Mouse (Mus musculus): ENCODE results near the gene Eefsec.

The Eefsec gene

DNA sequence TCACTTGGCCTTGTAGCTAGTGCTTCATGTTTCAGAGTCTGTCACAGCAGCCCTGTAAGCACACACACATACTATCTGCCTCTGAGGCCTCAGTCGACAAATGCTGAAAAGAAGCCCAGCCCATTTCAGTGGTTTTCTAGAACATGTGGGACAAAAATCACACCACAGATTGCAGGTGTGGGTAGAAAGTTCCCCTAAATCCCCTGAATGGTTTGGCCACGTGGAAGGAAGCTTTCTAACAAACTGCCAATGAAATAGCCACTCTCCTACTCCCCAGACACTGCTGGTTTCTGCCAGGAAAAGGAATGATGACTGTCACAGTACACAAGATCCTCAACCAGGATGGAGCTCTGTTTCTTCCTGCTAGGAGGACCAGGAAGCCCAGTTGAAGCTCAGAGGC lies 33.7 kb downstream of the Eefsec start:
- DNase-seq (ENCODE audit: low spot score): no peak

DNA sequence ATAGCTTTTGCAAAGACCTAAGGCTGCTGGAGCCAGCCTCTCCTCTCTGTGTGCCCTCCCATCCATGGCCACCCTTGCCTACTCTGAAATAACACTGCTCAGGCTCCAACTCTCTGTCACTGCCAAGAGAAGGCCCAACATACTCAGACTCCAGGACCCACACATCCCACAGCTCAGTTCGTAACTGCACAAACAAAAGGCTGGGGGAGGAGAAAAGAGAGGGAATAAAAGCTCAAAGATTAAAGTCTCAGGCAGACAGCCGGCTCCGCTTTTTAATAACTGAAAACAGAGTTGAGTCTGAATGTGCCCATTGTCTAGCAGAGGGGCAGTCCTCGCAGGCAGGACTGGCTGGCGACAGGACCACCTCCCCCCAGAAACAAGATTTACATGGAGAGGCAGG lies 36.8 kb downstream of the Eefsec start:
- DNase-seq (ENCODE audit: low spot score): no peak

DNA sequence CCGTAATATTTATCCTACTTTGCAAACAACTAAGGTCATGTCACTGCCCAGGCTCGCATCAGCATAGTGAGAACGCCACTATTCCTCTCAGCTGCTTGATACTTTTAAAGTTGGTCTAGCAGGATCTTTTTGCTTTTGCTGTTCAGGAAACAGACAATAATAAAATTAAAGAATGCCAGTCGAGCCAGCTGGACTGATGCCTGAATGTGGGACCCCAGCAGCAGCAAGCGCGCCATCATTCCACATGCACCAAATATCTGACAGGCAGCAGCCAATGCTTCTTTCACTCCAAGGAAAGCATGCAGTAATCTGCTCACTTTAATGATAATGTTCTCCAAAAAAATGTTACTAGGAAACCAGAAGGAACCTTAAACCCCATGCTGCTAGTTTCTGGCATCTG lies 45.9 kb downstream of the Eefsec start:
- DNase-seq (ENCODE audit: low spot score): no peak

DNA sequence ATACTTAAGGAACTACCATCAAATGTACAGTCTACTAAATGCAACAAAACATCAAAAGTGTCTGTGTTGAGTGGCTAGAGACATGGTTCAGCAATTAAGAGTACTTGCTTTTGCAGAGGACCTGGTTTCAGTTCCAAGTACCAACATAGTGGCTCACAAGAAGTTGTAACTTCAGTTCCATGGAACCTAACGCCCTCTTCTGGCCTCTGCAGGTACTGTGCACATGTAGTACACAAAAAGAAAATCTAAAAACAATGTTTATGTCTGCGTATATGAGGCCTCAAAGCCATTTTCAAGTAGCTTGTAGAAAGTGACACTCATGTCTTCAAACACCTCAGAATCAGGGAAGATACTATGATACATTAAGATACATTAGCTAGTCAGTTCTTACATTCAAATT lies 48.4 kb downstream of the Eefsec start:
- DNase-seq (ENCODE audit: low spot score): no peak

DNA sequence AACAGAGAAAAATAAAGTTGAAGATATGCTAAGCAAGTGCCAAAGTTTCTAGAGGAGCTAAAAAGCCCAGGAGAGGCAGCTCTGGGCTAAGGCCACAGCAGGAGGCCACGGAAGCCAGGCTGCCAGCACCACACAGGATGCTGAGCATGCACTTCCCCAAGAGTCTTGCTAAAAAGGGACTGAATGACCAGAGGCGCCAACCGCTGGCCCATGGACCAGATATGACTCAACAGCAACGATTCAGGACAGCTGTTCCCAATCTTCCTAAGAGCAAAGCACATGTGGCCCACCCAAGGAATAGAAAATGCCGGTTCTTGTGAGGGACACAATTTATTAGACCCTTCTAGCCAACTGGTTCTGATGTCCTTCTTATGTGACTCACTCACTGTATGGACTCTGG lies 57.4 kb downstream of the Eefsec start:
- peak; percentile 56 for DNase-seq (ENCODE audit: low spot score)

DNA sequence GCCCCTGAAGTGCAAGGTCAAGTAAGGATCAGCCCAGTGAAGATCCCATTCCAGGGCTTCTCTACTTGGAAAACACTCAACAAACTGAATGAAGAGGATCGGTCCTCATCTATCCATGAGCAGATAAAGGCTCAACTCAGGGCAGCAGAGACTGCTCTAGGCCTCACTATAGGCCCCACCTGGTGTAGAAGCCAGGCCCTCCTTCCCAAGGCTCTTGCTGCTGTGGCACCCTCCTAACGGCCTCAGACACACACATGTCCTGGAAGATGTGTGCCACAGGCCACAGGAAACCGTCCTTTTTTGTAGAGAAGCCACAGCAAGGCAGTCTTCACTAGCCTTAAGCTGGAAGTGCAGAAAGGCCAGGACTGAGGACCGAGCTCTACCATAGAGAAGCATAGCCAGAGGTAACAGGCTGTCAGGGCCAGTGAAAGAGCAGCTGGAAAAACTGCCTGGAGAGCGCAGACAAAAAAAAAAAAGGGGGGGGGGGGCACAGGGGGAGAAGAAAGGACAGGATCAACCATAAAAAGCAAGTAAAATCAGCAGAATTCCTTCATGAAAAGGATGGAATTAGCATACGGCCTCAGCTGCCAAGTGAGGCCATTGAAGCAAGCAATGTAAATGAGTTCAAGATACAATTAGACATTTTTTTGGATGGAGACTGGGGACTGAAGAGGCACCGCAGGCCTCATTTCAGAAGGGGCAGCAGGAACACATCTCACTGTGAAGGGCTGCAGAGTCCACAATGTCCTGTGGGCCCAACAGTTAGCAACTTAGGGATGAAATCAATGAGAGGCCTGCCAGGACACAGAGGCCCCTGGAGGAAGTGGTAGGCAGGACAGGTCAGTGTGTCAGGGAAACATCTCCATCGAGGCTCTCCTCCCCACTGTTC lies 58.3 kb downstream of the Eefsec start:
- DNase-seq (ENCODE audit: low spot score): peak; percentile 5

DNA sequence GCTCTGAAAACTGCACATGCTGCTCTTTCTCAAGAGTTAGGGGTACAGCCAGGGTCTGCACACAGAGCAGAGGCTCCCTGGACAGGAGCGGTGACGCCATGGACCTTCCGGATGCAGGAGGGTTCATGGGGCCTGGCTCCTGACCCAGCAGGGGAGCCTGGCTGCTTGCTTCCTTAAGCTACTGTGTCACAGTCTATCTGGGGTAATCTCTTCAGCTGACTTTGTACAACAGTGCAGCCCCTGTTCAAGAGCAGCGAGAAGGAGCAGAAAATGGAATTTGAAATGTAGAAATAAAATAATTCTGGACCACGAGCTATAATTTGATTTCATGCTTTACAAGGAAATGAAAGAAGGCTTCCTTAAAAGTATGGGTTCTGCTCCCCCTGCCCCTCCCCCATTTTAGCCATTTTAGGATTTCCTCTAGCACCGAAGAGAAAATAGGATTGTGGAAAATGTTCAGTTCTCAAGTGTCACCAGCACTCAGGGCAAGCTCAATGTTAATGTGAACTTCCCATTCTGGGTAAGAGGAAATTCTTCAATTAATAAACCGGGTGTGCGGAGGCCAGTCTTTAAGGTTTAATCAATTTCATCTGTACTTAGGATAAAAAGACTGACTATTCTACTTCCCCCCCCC lies 61.8 kb downstream of the Eefsec start:
- DNase-seq (ENCODE audit: low spot score): no peak

DNA sequence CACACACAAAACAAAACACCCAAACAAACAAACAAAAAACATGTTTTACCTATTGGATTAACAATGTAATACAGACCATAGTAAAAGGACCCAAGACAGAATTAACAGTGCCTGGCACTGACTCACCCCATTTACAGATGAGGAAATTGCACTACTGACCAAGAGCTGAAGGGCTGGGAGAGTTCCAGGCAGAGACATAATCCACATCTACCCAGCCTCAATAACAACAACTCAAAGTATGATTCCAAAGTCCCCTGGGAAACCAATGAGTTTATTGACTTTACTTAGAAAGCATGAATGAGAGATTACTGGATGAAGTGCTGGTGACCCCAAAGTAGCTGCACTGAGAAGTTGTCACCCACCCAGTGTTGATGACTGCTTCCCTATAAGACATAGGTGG lies 62.6 kb downstream of the Eefsec start:
- no peak for DNase-seq (ENCODE audit: low spot score)

DNA sequence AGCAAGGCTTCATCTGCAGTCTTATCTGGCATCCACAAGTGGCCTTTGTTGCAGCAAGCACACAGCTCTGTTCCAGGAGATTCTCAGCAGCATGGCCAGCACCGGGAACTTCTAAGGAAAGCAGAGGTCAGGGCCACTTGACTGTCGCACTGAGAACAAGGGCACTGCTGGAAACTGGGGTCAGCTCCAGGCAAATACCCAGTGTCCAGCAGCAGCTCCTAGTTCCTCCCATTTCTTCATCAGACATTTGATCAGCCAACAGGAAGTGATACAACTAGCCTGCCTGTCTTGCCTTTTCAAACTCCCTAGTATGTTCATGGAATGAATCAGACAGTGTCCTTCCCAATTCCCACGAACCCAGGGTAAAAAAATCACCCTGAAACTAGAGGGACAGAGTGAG lies 66.6 kb downstream of the Eefsec start:
- DNase-seq (ENCODE audit: low spot score): no peak

DNA sequence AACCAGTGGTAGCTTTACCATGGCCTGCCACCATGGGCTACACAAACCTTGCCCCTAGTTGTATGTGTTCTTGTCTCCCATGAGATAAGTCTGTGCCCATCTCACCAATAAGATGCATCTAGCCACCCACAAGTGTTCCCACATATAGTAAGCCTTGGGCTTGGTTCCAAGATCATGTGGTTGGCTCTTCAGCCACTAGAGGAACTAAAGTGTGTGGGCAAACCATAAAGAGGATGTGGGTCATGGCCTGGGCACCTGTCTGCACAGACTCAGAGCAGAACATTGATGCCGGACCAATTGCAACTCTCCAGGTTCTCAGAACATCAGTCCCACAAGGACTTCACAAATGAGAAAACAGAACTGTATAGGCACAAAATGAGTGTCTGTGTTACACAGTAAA lies 67.5 kb downstream of the Eefsec start:
- no peak for DNase-seq (ENCODE audit: low spot score)

DNA sequence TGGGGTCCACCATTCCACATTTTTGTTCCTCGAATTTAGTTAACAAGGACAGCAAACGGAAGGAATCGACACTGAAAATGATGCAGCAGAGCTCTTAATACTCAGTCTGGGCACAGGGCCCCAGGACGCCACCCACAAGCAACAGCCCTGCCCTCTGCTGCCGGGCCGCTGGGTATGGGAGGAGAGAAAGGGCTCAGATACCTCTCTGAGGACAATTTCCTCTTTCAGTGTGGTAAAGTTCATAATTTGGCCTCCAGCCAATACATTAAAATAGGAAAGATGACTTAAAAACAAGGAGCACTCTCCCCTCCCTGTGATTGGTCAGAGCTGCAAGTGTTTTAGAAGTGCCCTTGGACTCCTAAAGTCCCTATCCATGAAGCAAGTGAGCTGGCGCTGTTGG lies 72.1 kb downstream of the Eefsec start:
- no peak for DNase-seq (ENCODE audit: low spot score)

DNA sequence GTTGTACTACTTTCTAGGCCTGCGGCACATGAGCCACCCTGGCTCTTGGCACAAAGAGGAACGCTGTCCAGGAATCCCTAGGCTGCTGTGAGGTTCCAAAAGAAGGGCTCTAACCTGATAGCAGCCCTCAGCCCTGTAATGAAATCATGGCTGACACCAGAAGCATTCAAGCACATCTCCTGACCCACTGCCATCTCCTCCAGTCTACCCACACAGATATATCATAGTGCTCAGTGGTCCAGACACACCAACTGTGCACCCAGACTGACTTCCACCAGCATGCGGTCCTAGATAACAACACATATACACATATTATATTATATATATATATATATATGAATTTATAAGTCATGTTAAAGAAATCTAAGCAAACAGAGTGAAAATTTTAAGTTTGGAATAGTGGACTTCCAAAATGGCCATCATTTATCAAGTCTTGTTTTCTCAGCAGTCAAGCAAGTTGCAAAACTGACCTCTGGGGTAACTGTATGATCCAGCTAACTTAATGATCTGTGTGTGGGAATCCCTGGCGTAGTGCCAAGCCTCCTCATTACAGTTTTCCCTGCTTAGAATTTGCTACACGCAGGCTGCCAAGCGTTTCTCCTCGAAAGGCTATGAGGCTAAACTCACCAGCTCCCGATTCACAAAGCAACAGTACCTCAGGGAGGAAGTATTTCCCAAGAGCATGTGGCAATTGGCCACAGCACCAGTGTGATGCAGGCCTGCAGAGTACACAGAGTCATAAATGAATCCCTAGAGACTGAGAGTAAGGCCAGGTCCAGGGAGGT lies 76.3 kb downstream of the Eefsec start:
- DNase-seq (ENCODE audit: low spot score): peak; percentile 47

DNA sequence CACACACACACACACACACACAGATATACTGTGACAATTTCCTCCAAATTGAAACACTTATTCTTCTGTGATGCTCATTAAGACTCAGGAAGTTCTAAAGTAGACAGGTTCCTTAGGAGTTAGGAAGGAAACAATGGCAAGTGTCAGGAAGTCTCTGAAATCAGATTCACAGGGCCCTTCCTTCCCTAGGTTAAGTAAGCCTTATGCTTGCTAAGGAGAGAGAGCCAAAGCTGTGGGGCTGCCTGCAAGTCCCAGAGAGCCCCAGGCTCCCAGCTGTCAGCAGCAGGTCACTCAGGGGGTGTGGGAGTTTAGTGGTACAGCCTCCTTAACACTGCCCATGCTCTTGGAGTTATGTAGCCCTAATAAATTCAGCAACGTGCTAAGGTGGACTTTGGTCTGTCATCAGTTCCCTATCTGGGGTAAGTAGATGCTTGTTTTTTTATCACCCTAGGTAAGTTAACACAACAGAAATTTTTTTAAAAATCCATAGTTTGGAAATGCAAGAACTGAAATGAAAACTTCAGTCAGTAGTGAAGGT lies 82.8 kb downstream of the Eefsec start:
- no peak for DNase-seq (ENCODE audit: low spot score)

DNA sequence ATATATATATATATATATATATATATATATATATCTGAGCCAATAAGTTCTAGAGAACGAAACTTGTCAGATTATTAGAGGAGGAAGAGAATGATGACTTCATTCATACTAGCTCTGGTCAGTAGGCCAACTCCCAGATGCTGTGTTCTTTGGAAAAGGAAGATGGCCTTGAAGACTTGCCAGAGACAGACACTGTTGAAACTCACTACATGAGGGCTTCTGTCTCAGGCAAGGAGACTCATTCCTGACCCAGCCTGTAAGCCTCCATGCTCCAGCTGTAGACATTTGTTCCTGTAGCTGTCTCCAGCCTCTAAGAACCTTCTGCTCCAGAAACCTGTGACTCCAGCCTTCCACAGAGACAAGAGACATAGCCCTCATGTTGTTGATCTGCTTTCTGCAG lies 85.2 kb downstream of the Eefsec start:
- no peak for DNase-seq (ENCODE audit: low spot score)

DNA sequence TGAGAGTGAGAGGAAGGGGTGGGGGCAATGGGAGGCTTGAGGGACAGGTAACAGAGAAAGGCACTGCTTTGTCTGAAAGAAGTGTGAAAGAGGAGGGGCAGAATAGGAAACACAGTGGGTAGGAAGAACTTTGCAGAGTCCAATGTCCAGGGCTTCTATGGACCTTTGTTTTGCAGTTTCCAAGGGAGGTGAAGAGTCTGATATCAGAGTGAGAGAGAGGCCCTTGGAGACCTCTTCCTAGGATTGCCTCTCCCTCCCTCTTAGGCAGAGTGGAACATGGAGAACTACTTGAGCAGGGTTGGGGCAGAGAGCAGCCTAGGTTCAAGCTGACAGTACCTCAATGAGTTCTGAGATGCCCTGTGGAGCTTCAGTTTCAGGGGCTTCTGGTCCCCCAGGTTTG lies 88.1 kb downstream of the Eefsec start:
- DNase-seq (ENCODE audit: low spot score): no peak

DNA sequence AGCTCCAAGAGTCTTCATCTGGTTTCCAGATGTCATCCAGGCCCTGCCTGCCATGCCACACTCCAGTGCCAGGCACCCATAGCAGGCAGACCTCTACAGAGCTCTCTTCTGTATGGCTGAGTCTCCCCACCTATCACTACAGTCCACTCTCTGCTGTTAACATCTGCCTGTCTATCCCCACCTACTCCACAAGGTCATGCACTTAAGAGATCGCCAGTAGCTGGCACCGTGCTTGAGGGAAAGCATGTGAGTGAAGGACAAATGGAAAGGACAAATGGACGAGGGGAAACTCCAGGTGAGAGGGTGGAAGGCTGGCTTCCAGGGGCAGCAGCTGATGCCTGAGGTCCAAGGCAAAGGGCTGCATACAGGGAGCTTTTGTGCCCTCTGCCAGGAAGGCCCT lies 90.5 kb downstream of the Eefsec start:
- DNase-seq (ENCODE audit: low spot score): no peak

DNA sequence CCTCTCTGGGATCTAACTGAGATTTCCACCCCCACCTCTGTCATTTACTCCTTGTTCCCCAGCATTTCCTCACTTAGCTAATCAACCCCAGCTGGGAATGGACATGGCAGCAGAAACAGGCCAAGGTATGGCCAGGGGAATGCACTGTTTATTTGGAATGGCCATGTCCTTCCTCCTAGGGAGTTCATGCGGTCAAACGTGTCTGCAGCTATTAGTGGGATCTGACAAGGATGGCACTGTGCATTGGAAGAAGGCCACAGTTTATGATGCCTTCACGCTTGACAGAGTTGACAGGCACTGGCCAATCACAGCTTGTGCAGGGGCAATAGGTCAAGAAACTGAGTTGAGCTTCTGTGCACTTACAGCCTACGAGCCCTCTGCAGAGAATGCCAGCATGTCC lies 93.8 kb downstream of the Eefsec start:
- no peak for DNase-seq (ENCODE audit: low spot score)

DNA sequence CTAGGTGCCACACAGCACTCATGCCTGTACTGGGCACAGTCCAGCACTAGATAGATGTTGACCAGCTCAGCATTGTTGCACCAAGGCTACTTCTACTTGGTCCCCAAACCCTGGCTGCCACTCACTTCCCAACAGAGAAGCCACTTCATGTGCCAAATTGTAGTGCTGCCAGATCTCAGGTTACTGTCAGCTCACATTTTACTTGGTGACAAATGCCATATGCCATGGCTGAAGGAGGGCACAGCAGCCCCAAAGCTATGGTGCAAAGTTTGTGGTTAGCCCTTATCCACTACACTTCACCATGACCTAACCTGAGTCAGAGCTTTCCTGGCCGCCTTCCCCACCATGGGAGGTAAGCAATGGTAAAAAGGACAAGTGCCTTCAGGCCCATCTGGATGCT lies 99.6 kb downstream of the Eefsec start:
- DNase-seq (ENCODE audit: low spot score): no peak

DNA sequence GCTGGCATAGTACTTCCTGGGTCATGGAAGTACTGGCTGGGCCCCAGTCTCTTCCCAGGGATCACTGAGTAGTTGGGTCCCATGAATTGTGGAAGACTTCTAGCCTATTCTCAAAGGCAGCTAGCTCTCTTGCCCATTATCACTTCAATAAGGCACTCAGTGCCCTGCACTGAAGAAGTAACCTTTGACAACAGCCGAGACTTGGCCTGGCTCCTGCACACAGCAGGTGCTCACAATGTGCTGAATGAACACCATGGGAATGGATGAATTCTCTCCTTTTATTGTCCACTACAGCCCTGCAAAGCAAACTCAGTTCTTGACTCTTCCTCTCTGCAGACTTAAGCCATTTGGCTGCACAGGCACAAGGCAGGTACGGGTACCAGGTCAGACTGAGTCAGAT lies 101.0 kb downstream of the Eefsec start:
- DNase-seq (ENCODE audit: low spot score): no peak

DNA sequence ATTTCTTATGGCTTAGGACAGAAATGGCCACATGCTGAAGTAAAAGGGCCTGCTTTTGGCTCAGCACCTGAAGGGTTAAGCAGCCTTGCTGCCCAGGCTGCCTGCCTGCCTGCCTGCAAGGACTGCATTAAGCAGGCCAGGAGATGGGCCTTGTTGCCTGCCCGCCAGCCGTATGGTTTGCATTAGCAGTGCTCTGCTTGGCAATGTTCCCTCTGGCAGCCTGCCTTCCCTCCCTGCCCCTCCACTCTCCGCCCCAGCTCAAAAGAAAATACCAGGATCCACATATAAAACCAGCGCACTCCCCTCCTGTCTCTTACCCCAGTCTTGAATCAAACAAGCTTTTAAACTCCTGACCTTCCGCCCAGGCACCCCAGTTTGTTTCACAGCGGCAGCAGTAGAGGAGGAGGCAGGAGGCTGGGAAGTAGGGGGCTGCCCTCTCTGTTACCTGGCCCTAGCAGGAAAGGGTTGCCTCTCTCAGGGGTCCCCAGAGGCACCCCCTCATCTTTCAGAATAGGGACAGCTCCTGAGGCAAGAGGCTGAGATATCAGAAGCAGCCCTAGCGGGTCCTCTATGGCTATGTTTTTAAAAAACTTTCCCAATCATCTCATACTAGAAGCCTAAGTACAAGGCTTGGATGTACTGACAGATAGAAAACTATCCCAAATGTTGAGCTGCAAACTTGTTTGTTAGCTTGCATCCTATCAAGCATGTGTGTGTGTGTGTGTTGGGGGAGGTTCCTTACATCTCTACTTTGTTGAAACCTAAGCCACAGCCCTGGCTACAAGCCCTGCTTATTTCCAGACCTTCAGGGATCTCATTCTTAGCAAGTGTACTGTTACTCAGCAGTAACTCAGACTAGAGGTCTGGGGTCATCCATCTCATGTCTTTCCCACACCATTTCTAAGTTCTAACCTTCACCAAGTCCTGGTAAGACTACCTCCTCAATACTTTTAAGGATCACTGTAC lies 102.6 kb downstream of the Eefsec start:
- peak; percentile 81 for DNase-seq (ENCODE audit: low spot score)

DNA sequence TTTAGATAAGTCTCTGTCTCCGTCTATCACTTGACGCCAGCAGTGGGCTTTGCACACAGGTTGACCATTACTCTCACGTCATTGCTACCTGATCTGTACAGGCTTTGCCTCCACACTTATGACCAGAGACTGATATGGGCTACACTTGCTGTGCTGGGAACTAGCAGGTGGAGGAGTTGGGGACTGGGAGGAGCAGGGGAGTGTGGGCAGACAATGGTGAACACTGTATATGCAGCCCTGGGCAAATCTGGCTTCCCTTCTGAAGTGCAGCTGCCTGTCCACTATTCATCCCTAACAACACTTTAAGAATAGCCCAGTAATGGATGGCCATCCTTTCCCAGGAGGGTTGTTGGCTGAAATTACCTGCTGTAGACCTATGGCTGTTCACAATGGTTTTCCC lies 103.4 kb downstream of the Eefsec start:
- no peak for DNase-seq (ENCODE audit: low spot score)

DNA sequence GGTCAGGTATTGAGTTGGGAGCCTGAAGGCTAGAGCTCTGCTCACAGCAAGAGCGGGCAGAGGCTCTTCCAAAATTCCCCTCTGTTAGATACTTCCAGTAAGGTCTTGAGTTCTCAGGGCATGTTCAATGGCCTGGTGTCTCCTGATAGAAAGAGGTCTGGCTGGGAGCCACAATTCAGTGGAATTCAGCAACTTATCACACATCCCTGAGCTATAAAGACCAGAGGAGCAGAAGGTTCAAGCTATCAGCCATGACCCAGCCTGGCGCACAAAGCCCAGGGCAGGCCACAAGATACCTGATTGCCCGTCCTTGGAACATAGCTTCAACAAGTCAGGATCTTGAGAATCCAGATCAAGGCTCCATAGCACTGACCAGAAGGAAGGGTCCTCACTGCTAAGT lies 105.2 kb downstream of the Eefsec start:
- DNase-seq (ENCODE audit: low spot score): no peak

Data from urinary bladder, postnatal 14 days (tissue).